Mouse (Mus musculus) liver, adult 2 months (tissue): Measurements from ENCODE around the gene Srxn1. TPM values are rescaled to one million over a fixed set of nuclear protein-coding genes. Genes with fewer than 3 reads are reported as not detected.

ENCODE experiments used
- DNase-seq: peaks from one replicate; pipeline ENCODE4 v3.0.0-alpha.2; 2011; ENCODE audit warnings: low read depth, low spot score; ENCODE audit errors: extremely low read depth
- H3K27ac ChIP-seq: fragments of 200-500 bp; replicated peaks from 2 replicates; pipeline ENCODE4 v1.5.1; 2012; ENCODE audit warnings: low read depth, mild to moderate bottlenecking, control low read depth, inconsistent platforms, low read length; ENCODE audit not compliant: insufficient read depth
- H3K27me3 ChIP-seq: fragments of 200-500 bp; 2 replicates; pipeline ENCODE4 v1.6.1; 2012; ENCODE audit warnings: mild to moderate bottlenecking, moderate library complexity, low read length, inconsistent platforms; ENCODE audit not compliant: control insufficient read depth, insufficient read depth
- H3K36me3 ChIP-seq: fragments of 200-500 bp; 2 replicates; pipeline ENCODE4 v1.6.1; 2012; ENCODE audit warnings: low read length, inconsistent platforms; ENCODE audit not compliant: control insufficient read depth, insufficient read depth
- H3K4me1 ChIP-seq: fragments of 200-500 bp; 2 replicates; pipeline ENCODE4 v1.6.1; 2011; ENCODE audit warnings: low read length; ENCODE audit not compliant: control insufficient read depth, insufficient read depth
- H3K4me3 ChIP-seq: fragments of 200-500 bp; 2 replicates; pipeline ENCODE4 v1.5.1; 2011; ENCODE audit warnings: low read depth, mild to moderate bottlenecking, control low read depth, low read length, moderate library complexity; ENCODE audit not compliant: insufficient read depth
- H3K79me2 ChIP-seq: fragments of 200-500 bp; 2 replicates; pipeline ENCODE4 v1.6.1; 2012; ENCODE audit warnings: inconsistent platforms, mild to moderate bottlenecking, low read length, moderate library complexity; ENCODE audit not compliant: control insufficient read depth, insufficient read depth
- H3K9ac ChIP-seq: fragments of 200-500 bp; 2 replicates; pipeline ENCODE4 v1.6.1; 2012; ENCODE audit warnings: low read depth, mild to moderate bottlenecking, control low read depth, inconsistent platforms, low read length
- CTCF ChIP-seq: fragments of 200-500 bp; IDR thresholded peaks from 2 replicates; pipeline ENCODE4 v1.5.1; 2011; ENCODE audit warnings: low read depth, low read length, control low read depth
- POLR2A ChIP-seq: fragments of 200-500 bp; IDR thresholded peaks from 2 replicates; pipeline ENCODE4 v1.6.1; 2011; ENCODE audit warnings: low read length, control low read depth; ENCODE audit not compliant: insufficient read depth; ENCODE audit errors: extremely low read depth
- WGBS: fragments of 180-500 bp; shearing (Covaris S2); methylation state at CpG from one replicate; pipeline ENCODE4 v1.1.7; 2018; 5-methylcytosine and 5-hydroxymethylcytosine counted together
- polyA plus RNA-seq: library from polyadenylated mRNA; depleted of rRNA; stranded (reverse); fragments of >200 nt; gene quantifications from 2 replicates; pipeline ENCODE4 v1.2.3, GENCODE M21; 2012; rRNA removed
- total RNA-seq: library from RNA; depleted of rRNA; stranded (reverse); fragments of >200 nt; gene quantifications from 2 replicates; pipeline ENCODE4 v1.2.3, GENCODE M21; 2014; rRNA removed

Gene Srxn1
- total and polyA plus RNA-seq, 2 experiments: 24.0 to 89.1 TPM

- TF ChIP-seq POLR2A: no peak
- no peak for TF ChIP-seq CTCF
- 86% methylated on average over 1 of the region's 1 CpGs for WGBS
- no peak overlapping the region for H3K27ac ChIP-seq
Measured at GRCm38 (mm10) chr2:152159487-152159886, 54.2 kb downstream of the Srxn1 start.

More at GRCm38 (mm10) chr2:152159487-152159886, 54.2 kb downstream of the Srxn1 start:
- DNase-seq: no peak
- Histone ChIP-seq H3K4me3 (no peak overlapping the region), H3K27me3 (no peaks in the 10 kb centered on the region), H3K36me3 (no peaks in the 10 kb centered on the region), H3K79me2 (no peaks in the 10 kb centered on the region), H3K9ac (no peak overlapping the region), H3K4me1 (no peaks in the 10 kb centered on the region)

Other genes starting within 250 kb of the Srxn1 start
- under 0.01 and 0.13 TPM in 2 replicates for gene Angpt4, start 194.3 kb upstream of the Srxn1 start, total RNA-seq
- gene Angpt4, start 194.3 kb upstream of the Srxn1 start, polyA plus RNA-seq: 0.10 and 0.19 TPM in 2 replicates
- gene Fam110a, start 125.3 kb upstream of the Srxn1 start, total RNA-seq: 0.83 and 1.3 TPM in 2 replicates
- gene Fam110a, start 125.3 kb upstream of the Srxn1 start, polyA plus RNA-seq: 3.3 and 5.5 TPM in 2 replicates
- gene Slc52a3, start 109.0 kb upstream of the Srxn1 start, total RNA-seq: 0.18 and 0.20 TPM in 2 replicates
- gene Slc52a3, start 109.0 kb upstream of the Srxn1 start, polyA plus RNA-seq: 0.48 and 0.62 TPM in 2 replicates
- gene Scrt2, start 24.0 kb upstream of the Srxn1 start, total RNA-seq: not detected in 2 replicates
- gene Scrt2, start 24.0 kb upstream of the Srxn1 start, polyA plus RNA-seq: not detected in 2 replicates
- not detected in 2 replicates for gene Tcf15, start 38.0 kb downstream of the Srxn1 start, total RNA-seq
- gene Tcf15, start 38.0 kb downstream of the Srxn1 start, polyA plus RNA-seq: not detected in 2 replicates
- 82.9 and 99.9 TPM in 2 replicates for gene Csnk2a1, start 121.3 kb downstream of the Srxn1 start, total RNA-seq
- gene Csnk2a1, start 121.3 kb downstream of the Srxn1 start, polyA plus RNA-seq: 20.7 and 21.1 TPM in 2 replicates
- gene Tbc1d20, start 188.3 kb downstream of the Srxn1 start, total RNA-seq: 13.0 and 15.9 TPM in 2 replicates
- 23.6 and 25.1 TPM in 2 replicates for gene Tbc1d20, start 188.3 kb downstream of the Srxn1 start, polyA plus RNA-seq
- gene Rbck1, start 227.1 kb downstream of the Srxn1 start, total RNA-seq: 43.4 and 47.7 TPM in 2 replicates
- 92.8 and 107 TPM in 2 replicates for gene Rbck1, start 227.1 kb downstream of the Srxn1 start, polyA plus RNA-seq
- gene Trib3, start 238.5 kb downstream of the Srxn1 start, total RNA-seq: 14.7 and 16.2 TPM in 2 replicates
- gene Trib3, start 238.5 kb downstream of the Srxn1 start, polyA plus RNA-seq: 4.9 and 5.4 TPM in 2 replicates